Mouse (Mus musculus) WW6 (cell line): ENCODE results near the gene Robo1.
"Not testable (repeated sequence)": the region's sequence is repeated elsewhere in the genome, so short reads cannot be mapped to it uniquely, and the experiment has no call there.

Experiments
- DNase-seq: peaks from one replicate; pipeline ENCODE4 v3.0.0-alpha.2; 2013; ENCODE audit warnings: low read depth, low spot score

The Robo1 gene

GRCm38 (mm10) chr16:72444428-72445135 lies 136.5 kb downstream of the Robo1 start:
- DNase-seq, result no peak

GRCm38 (mm10) chr16:72458155-72458554 lies 150.0 kb downstream of the Robo1 start:
- no peak for DNase-seq

- no peak for DNase-seq
Measured at GRCm38 (mm10) chr16:72458576-72458975, 150.5 kb downstream of the Robo1 start.

- DNase-seq, result no peak
Measured at GRCm38 (mm10) chr16:72465696-72466095, 157.6 kb downstream of the Robo1 start.

GRCm38 (mm10) chr16:72470037-72470673 lies 162.0 kb downstream of the Robo1 start:
- no peak for DNase-seq

GRCm38 (mm10) chr16:72510716-72511199 lies 202.7 kb downstream of the Robo1 start:
- no peak for DNase-seq

- no peak for DNase-seq
Measured at GRCm38 (mm10) chr16:72531337-72531736, 223.2 kb downstream of the Robo1 start.

GRCm38 (mm10) chr16:72533900-72534571 lies 225.9 kb downstream of the Robo1 start:
- DNase-seq, result no peak

- no peak for DNase-seq
Measured at GRCm38 (mm10) chr16:72538171-72538570, 230.1 kb downstream of the Robo1 start.

- no peak for DNase-seq
Measured at GRCm38 (mm10) chr16:72543928-72544327, 235.8 kb downstream of the Robo1 start.

- DNase-seq, result no peak
Measured at GRCm38 (mm10) chr16:72544950-72545349, 236.8 kb downstream of the Robo1 start.

GRCm38 (mm10) chr16:72551672-72552243 lies 243.7 kb downstream of the Robo1 start:
- DNase-seq, result no peak

- DNase-seq, result no peak
Measured at GRCm38 (mm10) chr16:72553713-72554112, 245.6 kb downstream of the Robo1 start.

- not testable (repeated sequence) for DNase-seq
Measured at GRCm38 (mm10) chr16:72562149-72562548, 254.0 kb downstream of the Robo1 start.

GRCm38 (mm10) chr16:72563196-72563963 lies 255.3 kb downstream of the Robo1 start:
- DNase-seq, result no peak

- no peak for DNase-seq
Measured at GRCm38 (mm10) chr16:72575171-72575570, 267.1 kb downstream of the Robo1 start.

GRCm38 (mm10) chr16:72576956-72577355 lies 268.9 kb downstream of the Robo1 start:
- DNase-seq, result no peak

- no peak for DNase-seq
Measured at GRCm38 (mm10) chr16:72584454-72585159, 276.5 kb downstream of the Robo1 start.

GRCm38 (mm10) chr16:72585160-72585813 lies 277.2 kb downstream of the Robo1 start:
- no peak for DNase-seq

- no peak for DNase-seq
Measured at GRCm38 (mm10) chr16:72587376-72588072, 279.4 kb downstream of the Robo1 start.
